In genomic region chr16:9074295-9074694, GRCm38 (mm10) we compare ENCODE assay signal across 35 mouse cellular contexts.
"Had no signal": no experiment of that assay in that cellular context is flagged by ENCODE, and none has a peak within 500 bp of the region (broad histone marks: within the 10 kb centered on the region; RNA-seq: fewer than 3 reads in every experiment).

No protein-coding gene starts in this region.

- H3K36me3 ChIP-seq: heart, embryonic 12.5 days; heart, embryonic 13.5 days; heart, embryonic 15.5 days; hindbrain, embryonic 10.5 days; hindbrain, embryonic 12.5 days; hindbrain, embryonic 13.5 days; hindbrain, embryonic 15.5 days; intestine, embryonic 15.5 days; kidney, embryonic 15.5 days had no signal

- H3K27ac ChIP-seq: heart, embryonic 13.5 days; heart, embryonic 15.5 days; hindbrain, embryonic 10.5 days; hindbrain, embryonic 12.5 days; hindbrain, embryonic 13.5 days; hindbrain, embryonic 14.5 days; hindbrain, embryonic 15.5 days; hindbrain, postnatal 0 days; intestine, embryonic 15.5 days; kidney, embryonic 15.5 days; kidney, postnatal 0 days; layer of hippocampus, adult 2 months; left cerebral cortex, adult 2 months had no signal

- H3K4me2 ChIP-seq: heart, embryonic 11.5 days; heart, embryonic 12.5 days; heart, embryonic 13.5 days; heart, embryonic 15.5 days; hindbrain, embryonic 12.5 days; hindbrain, embryonic 13.5 days; hindbrain, embryonic 14.5 days; hindbrain, embryonic 15.5 days; intestine, embryonic 15.5 days; kidney, embryonic 15.5 days had no signal

- H3K4me3 ChIP-seq: heart, embryonic 12.5 days; heart, embryonic 13.5 days; heart, embryonic 15.5 days; hindbrain, embryonic 10.5 days; hindbrain, embryonic 12.5 days; hindbrain, embryonic 13.5 days; hindbrain, embryonic 15.5 days; intestine, embryonic 15.5 days; kidney, embryonic 15.5 days; layer of hippocampus, adult 2 months; left cerebral cortex, adult 2 months had no signal

- H3K27me3 ChIP-seq: heart, embryonic 12.5 days; heart, embryonic 13.5 days; heart, embryonic 15.5 days; hindbrain, embryonic 12.5 days; hindbrain, embryonic 13.5 days; hindbrain, embryonic 15.5 days; intestine, embryonic 15.5 days; kidney, embryonic 15.5 days had no signal

- H3K9me3 ChIP-seq: heart, embryonic 12.5 days; heart, embryonic 15.5 days; hindbrain, embryonic 12.5 days; hindbrain, embryonic 13.5 days; hindbrain, embryonic 15.5 days; intestine, embryonic 15.5 days; kidney, embryonic 15.5 days had no signal

- ATAC-seq: hindbrain, embryonic 16.5 days; hindbrain, postnatal 0 days; inflammation-experienced regulatory T-cells, adult 6 months; intestine, embryonic 15.5 days; intestine, embryonic 16.5 days; intestine, postnatal 0 days had no signal

- H3K9ac ChIP-seq: heart, embryonic 12.5 days; heart, embryonic 13.5 days; heart, embryonic 15.5 days; hindbrain, embryonic 12.5 days; hindbrain, embryonic 13.5 days; hindbrain, embryonic 14.5 days; hindbrain, embryonic 15.5 days; intestine, embryonic 15.5 days; kidney, embryonic 15.5 days had no signal

- DNase-seq: heart, postnatal 10 days; heart, postnatal 14 days; heart, postnatal 36 days; heart, postnatal 4 days; kidney, adult 11 months; kidney, adult 18-20 months; kidney, adult 2 months; kidney, adult 8-10 months; kidney, adult 9 months; kidney, postnatal 10 days; kidney, postnatal 14 days; kidney, postnatal 25 days; kidney, postnatal 36 days; kidney, postnatal 4 days; layer of hippocampus, adult 9-11 months; layer of hippocampus, postnatal 36 days had no signal

- H3K4me1 ChIP-seq: heart, embryonic 12.5 days; heart, embryonic 13.5 days; heart, embryonic 15.5 days; hindbrain, embryonic 13.5 days; hindbrain, embryonic 15.5 days; intestine, embryonic 15.5 days; kidney, embryonic 15.5 days had no signal
